Mouse (Mus musculus): ENCODE results near the gene Dkk3.
A peak's percentile ranks its signal among the peaks of the same experiment; 100 is the strongest.
"Not testable (repeated sequence)": the region's sequence is repeated elsewhere in the genome, so short reads cannot be mapped to it uniquely, and the experiment has no call there.

Dkk3 gene

DNA sequence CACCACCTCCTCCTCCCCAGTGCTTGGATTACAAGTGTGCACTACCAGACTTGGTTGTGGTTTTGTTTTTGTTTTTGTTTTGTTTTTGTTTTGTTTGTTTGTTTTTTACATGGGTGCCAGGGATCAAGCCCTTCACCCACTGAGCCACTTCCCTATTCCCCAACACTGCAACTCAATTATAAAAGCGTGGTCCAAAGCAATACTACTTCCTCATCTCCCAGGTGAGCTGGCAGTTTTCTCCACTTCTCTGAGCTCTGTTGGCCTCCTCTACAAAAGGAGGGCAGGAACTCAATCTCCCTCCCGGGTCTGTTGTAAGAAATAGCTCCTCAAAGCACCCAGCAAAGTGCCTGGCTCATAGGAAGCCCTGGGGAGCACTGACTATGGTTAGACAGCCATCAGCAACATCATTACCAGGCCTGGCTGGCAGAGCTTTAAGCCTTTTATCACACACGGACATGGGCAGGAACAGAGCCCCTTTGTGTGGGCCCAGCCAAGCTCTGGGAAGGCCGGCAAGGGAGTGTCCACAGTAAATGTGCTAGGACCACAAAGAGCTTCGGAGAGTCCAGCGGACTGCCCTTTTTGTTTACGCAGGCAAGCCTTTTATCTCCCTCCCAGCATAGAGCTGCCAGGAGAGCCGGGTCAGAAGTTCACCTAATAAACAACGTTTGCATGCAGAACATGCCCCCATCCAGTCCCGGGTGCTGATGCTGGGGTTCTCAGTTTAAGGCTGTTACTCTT lies 11.3 kb upstream of the Dkk3 start:
- peak; percentile 44 for DNase-seq (ENCODE audit: extremely low spot score, low spot score)

DNA sequence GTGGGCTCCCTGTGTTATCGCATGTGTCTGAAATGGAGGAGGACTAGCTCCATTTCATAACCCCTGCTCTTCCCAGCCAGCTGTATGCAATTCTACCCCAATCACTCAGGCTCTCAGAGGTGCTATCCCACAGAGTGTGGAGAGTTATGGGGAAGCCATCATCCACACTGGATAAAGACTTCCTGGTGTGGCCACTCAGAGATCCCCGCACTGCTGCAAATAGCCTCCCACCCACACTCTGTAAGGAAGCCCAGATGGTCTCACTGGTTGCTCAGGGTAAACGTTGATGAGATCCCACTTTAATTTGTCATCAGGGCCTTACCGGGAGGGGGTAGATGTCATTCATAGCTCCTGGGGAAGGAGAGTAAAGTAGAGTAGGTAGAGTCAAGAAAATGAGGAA lies 6.7 kb upstream of the Dkk3 start:
- DNase-seq (ENCODE audit: extremely low spot score, low spot score) = no peak

DNA sequence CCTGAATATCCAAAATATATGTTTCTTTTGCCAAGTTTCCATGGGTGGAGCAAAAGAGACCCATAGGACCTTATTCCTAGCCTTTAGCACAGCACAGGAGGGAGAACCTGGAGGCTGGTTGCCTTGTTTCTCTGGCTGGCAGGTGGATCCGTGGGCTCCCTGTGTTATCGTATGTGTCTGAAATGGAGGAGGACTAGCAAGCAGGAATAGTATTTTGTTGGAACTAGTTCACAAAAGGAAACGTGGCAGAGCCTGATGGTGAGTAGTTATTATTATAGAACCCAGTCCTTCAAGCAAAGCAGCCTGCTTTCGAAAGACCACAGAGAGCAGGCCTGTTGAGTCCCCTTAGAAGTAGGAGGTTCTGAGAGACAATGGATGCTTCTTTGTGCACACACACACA lies 6.2 kb upstream of the Dkk3 start:
- not testable (repeated sequence) for DNase-seq (ENCODE audit: extremely low spot score, low spot score)

DNA sequence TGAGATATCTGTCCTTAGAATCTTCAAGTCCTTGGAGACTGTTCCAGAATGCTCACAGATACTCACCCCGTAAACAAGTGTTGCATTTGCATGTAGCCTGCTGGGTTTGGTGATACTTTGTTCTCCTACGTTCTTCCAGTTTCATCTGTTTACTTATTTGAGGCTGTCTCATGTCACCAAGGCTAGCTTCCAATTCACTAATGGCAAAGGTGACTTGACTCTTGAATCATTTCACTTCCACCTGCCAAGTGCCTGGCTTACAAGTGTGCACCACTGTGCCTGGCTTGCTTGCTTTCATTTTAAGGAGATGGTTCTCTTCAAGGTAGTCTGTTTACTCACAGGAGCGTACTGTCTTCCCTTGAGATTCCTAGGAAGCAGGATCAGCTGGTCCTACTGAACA lies 5.6 kb upstream of the Dkk3 start:
- no peak for DNase-seq (ENCODE audit: extremely low spot score, low spot score)

DNA sequence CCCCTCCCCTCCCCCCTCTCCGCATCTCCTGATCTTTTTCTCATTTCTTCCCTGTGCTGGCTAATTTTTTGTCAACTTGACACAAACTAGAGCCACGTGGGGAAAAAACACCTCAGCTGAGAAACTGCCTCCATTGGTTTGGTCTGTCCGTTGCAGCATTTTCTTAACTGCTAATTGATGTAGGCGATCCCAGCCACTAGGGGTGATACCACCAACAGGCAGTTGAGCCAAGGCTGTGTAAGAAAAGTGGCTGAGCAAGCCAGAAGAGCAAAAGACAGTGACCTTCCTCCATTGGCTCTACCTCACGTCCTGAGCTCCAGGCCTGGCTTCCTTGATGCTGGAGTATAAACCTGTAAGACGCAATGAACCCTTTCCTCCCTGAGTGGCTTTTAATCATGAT lies 978 bp upstream of the Dkk3 start:
- DNase-seq (ENCODE audit: extremely low spot score, low spot score) = no peak

DNA sequence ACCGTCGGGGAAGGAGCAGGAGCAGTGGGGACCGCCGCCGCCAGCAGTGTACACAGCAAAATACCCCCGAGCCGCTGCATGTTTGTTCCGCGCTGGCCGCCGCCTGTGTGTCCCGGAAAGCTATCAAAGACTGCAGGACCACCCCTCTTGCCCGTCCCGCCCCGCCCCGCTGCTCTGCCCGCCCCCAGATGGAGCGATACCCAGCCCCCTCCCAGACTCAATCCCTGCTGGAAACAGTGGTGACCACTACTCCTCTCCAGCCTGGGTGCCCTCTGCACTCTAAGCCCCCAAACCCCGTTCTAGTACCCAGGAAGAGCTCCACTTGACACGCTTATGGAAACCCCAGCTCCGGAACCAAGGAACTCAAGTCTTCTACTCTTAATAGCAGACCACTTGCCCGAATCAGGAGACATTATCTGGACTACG lies 528 bp downstream of the Dkk3 start:
- DNase-seq (ENCODE audit: extremely low spot score, low spot score) = peak; percentile 70

- DNase-seq (ENCODE audit: extremely low spot score, low spot score) = no peak
Observed at GRCm38 (mm10) chr7:112157584-112158315, 1.1 kb downstream of the Dkk3 start.

DNA sequence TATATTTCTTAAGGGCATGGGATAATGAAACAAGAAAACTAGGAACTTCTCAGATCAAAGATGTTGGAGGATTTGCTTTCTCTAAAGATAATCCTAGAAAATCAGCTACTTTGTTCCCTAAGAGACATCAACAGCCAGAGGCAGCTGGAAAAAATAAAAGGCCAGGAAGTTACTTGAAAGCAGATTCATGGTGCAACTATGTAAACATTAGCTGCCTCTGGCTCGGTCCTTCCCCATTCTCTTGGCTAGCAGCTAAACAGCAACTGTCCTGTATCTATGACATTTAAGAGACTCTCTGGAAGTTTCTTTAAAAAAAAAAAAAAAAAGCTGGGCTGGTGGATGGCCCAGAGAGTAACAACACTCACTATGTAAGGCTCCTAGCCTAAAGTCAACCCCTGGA lies 3.7 kb downstream of the Dkk3 start:
- no peak for DNase-seq (ENCODE audit: extremely low spot score, low spot score)

GRCm38 (mm10) chr7:112154445-112154844 lies 4.4 kb downstream of the Dkk3 start:
- no peak for DNase-seq (ENCODE audit: extremely low spot score, low spot score)

- DNase-seq (ENCODE audit: extremely low spot score, low spot score) = no peak
Observed at GRCm38 (mm10) chr7:112149113-112149512, 9.7 kb downstream of the Dkk3 start.

GRCm38 (mm10) chr7:112147979-112148378 lies 10.9 kb downstream of the Dkk3 start:
- DNase-seq (ENCODE audit: extremely low spot score, low spot score) = no peak

DNA sequence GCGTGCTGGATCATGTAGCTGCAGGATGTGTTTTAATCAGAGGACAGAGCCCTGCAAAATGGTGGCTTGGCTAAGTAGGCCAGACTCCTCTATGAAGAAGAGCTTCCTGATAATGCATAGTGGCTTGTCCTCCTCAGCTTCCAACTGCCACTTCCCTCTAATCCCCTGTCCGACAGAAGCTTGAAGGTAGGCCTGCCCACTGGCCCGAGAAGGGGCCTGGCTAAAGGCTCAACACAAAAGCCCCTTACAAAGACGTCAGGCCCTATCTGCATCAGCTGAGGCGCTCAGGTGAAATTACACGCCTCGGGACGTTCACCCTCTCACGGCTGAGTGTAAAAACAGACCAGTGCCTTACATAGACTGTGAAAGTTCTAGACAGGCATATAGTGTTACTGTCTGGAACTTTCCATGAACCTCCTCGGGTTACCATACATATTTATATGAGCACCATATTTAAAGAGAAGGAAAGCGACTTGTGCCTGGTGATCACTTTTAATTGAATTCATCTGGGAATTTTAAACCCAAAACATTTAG lies 14.1 kb downstream of the Dkk3 start:
- no peak for DNase-seq (ENCODE audit: extremely low spot score, low spot score)

DNA sequence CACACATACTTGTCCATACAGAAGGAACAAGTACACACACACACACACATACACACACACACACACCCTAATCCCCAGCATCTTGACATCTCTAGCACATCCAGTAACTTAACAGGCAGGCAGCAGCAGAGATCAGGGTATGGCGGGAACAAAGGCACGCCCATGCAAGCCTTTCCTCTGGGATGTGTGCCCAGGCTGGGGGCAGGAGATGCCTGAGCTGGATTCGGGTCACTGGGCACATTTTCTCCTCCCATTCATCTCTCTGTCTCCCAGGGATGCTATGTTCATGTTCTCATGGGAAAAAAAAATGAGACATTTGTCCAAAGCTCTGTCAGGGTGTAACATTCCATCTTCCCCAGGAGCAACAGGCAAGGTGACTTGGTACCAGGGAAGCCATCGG lies 14.9 kb downstream of the Dkk3 start:
- no peak for DNase-seq (ENCODE audit: extremely low spot score, low spot score)

- DNase-seq (ENCODE audit: extremely low spot score, low spot score) = no peak
Observed at GRCm38 (mm10) chr7:112143090-112143500, 15.8 kb downstream of the Dkk3 start.

- DNase-seq (ENCODE audit: extremely low spot score, low spot score) = no peak
Observed at GRCm38 (mm10) chr7:112142616-112143015, 16.2 kb downstream of the Dkk3 start.

- DNase-seq (ENCODE audit: extremely low spot score, low spot score) = no peak
Observed at GRCm38 (mm10) chr7:112140725-112141124, 18.1 kb downstream of the Dkk3 start.

DNA sequence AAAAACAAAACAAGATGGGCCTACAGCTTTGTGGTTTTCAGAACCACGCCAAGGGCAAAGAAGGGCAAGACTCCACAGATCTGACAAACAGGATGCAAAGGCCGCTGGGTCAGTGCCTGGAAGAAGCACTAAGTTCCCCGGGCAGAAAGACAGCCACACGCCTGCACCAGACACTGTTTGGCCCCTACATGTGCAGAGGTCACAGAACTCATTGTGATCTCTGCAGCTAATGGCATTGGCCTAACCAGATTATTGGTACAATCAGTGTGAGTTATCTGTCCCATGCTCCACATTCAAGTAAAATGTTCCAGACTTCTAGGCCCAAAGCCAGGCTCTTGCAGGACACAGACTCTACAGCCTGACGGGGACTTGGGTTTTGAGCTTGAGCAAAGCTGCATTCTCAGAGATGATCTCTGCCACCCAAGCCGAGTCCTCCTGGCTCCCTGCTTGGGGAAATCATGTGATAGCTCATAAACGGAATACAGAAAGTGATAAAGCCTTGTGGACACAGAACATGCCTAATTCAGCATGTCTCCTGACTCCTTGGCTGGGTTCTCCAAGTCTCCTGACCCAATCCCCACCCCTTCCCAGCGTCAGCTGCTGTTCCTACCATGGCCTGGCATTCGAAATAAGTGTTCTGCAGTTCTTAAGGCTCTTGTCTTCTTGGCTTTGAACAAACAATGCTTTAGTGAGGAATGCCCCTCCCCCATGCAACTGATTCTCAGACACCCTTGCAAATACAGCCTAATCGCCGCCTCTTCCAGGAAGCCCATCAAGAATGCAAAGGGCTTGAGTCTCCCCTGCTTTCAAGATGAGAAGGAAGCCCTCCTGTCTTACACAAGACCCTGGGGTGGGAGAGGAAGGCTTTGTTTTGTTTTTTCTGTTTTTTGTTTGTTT lies 20.1 kb downstream of the Dkk3 start:
- DNase-seq (ENCODE audit: extremely low spot score, low spot score) = no peak

DNA sequence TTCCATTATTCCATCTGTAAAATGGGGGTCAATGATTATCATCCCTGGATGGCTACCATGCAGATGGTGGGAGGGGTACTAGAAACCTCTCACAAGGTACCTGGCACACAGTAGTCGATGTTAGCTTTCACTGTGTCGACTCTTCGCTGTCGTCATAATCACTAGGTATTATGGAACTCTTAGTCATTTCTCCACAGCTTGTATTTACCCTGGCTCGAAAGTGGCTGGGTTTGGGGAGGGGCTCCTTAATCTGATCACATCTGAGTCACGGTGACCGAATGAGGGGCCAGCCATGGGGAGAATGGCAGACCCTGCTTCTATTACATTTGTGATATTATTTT lies 20.7 kb downstream of the Dkk3 start:
- DNase-seq (ENCODE audit: extremely low spot score, low spot score) = no peak

DNA sequence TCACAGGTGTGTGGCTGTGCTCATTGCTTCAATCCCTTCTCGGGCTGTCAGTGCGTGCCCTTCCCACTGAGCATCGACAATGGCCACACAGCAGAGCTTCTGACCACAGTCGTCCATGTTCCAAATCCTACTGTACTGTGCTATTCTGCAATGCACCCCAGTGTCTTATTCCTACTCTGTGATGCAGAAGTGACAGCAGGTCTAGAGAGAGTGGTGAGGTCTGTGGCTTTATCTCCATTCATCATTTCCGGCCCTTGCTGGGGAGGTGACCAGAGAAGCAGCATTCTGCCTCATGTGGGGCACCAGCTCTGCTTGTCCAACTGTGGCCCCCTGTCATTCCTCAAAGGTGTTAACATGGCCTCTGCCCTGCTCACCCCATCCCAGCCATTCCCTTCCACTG lies 22.3 kb downstream of the Dkk3 start:
- DNase-seq (ENCODE audit: extremely low spot score, low spot score) = no peak

DNA sequence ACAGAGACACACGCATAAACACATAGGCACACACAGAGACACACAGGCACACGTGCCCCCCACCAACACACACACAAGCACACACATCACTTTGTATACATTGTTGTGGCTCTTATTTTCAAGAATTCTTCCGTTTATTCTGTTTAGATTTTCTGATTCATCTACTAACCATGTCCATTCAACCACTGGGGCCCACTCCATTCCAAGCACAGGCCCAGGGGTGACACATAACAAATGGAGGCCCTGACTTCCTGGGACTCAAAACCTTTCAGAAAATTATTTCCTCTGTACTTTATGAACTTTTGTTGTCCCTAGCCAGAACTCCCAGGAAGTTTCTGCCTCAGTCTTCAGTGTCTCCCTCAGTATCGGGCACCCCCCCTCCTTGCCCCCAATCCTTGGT lies 23.7 kb downstream of the Dkk3 start:
- DNase-seq (ENCODE audit: extremely low spot score, low spot score) = no peak

DNA sequence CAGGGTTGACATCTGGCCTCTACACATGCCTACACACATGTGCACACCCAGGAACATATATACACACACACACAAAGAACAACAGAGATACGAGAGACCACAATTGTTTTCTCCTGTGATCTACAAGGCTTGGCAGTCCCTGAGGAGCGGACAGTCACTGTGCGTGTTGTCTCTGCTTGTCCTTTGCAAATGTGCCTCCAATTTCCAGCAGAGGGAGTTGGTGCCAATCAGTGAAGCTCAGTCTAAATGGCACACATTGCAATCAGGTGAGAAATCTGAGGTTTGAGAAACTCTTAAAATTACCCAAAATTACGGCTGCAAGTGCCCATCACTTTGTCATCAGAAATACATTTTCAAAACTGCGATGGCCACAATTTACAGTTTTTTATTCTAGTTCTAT lies 25.6 kb downstream of the Dkk3 start:
- no peak for DNase-seq (ENCODE audit: extremely low spot score, low spot score)

DNA sequence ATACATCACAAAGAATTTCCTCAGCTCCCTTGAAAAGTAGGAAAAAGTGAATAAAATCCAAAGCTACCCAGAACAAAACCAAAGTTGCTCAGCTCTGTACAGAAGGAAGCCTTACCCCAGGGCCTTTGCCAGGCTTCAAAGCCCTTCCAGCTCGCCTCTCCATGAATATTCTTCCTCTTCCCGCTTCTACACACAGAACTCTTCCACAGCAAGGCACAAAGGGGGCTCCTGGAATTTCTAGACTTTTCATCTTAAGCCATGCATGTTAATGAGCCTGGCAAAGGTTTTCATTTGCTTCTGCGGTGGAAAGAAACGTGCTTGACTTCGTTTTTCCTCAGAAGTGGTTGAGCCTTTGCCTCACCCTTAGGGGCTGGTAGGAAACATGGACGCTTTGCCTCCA lies 26.9 kb downstream of the Dkk3 start:
- no peak for DNase-seq (ENCODE audit: extremely low spot score, low spot score)
